Mouse (Mus musculus) left cerebral cortex, adult 18-20 months (tissue): Measurements from ENCODE around the gene Cdk15. TPM values are rescaled to one million over a fixed set of nuclear protein-coding genes. Genes with fewer than 3 reads are reported as not detected.

Experiments used
- DNase-seq, 2 experiments: peaks; one replicate each; pipeline ENCODE4 v3.0.0; 2021 to 2022; ENCODE audit warnings: low spot score in 2 of 2, mixed read lengths in 1 of 2
- total RNA-seq, 2 experiments: library from RNA; stranded (reverse); gene quantifications; 2 replicates each; pipeline ENCODE4 v1.2.3; 2021

Gene Cdk15
- total RNA-seq, 2 experiments from 2014 or later = 0.42 to 0.44 TPM

GRCm38 (mm10) chr1:59369320-59369685, 112.6 kb downstream of the Cdk15 start:
- no peak for DNase-seq

GRCm38 (mm10) chr1:59370355-59370950, 113.7 kb downstream of the Cdk15 start:
- DNase-seq = no peak

GRCm38 (mm10) chr1:59376021-59376548, 119.4 kb downstream of the Cdk15 start:
- no peak for DNase-seq

GRCm38 (mm10) chr1:59376557-59376956, 119.9 kb downstream of the Cdk15 start:
- DNase-seq = no peak

- no peak for DNase-seq
These were observed 120.6 kb downstream of the Cdk15 start for GRCm38 (mm10) chr1:59377312-59377711.

- DNase-seq = peak; percentile 5 to 45
These were observed 124.2 kb downstream of the Cdk15 start for GRCm38 (mm10) chr1:59380926-59381325.

- DNase-seq = no peak
These were observed 124.8 kb downstream of the Cdk15 start for GRCm38 (mm10) chr1:59381483-59381882.

GRCm38 (mm10) chr1:59382516-59382915, 125.8 kb downstream of the Cdk15 start:
- DNase-seq = no peak

- DNase-seq = no peak
These were observed 126.4 kb downstream of the Cdk15 start for GRCm38 (mm10) chr1:59383049-59383610.

- no peak for DNase-seq
These were observed 127.7 kb downstream of the Cdk15 start for GRCm38 (mm10) chr1:59384400-59384799.

GRCm38 (mm10) chr1:59385641-59386040, 128.9 kb downstream of the Cdk15 start:
- DNase-seq = no peak

- DNase-seq = no peak
These were observed 131.0 kb downstream of the Cdk15 start for GRCm38 (mm10) chr1:59387542-59388314.

- no peak for DNase-seq
These were observed 132.5 kb downstream of the Cdk15 start for GRCm38 (mm10) chr1:59389181-59389580.

GRCm38 (mm10) chr1:59391736-59392135, 135.0 kb downstream of the Cdk15 start:
- DNase-seq = no peak

GRCm38 (mm10) chr1:59394072-59394471, 137.4 kb downstream of the Cdk15 start:
- no peak for DNase-seq

GRCm38 (mm10) chr1:59394616-59395015, 137.9 kb downstream of the Cdk15 start:
- no peak for DNase-seq

GRCm38 (mm10) chr1:59395992-59396391, 139.3 kb downstream of the Cdk15 start:
- DNase-seq = no peak

- DNase-seq = no peak
These were observed 143.0 kb downstream of the Cdk15 start for GRCm38 (mm10) chr1:59399554-59400325.

GRCm38 (mm10) chr1:59401253-59401652, 144.5 kb downstream of the Cdk15 start:
- no peak for DNase-seq
